Mouse (Mus musculus): Measurements from ENCODE around the gene Ddc. TPM values are rescaled to one million over a fixed set of nuclear protein-coding genes. Genes with fewer than 3 reads are reported as not detected.

Gene Ddc
- total and polyA plus RNA-seq, 2 experiments from 2014 or later: 8.6 to 13.6 TPM

DNA sequence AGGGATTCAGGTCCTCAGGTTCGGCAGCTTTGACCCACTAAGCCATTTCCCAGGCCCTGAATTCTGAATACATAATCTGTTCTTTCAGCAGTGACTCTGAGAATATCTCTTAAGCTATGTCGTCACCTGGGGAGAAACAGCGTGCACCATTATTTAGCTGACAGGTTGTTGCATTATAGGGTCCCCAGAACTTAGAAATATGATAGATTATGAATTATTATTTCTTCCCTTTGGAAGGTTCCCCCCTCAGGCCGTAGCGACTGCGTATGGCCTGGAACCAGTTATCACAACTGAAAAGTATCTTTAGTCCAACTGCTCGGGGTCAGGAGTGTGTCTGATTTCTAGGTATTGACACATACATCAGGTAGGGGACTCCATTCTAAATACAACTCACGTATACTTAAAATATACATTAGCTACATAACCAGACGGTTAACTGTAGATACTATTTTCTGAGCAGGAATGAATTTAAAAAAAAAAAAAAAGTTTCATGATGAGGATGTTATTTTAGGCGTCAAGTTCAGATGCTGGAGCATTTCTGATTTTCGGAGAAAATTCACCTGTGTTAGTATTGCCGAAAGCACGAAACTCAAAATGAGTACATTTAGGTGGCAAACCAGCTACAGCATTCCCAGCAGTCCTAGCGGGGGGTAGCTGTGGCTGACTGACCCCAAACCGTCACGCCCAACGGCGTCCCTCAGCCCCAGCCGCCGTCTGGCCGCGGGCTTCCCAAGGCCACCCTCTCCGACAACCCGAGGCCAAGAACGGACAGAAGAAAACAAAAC is 89.7 kb downstream of the Ddc start:
- peak overlapping the region; percentile 92 for H3K4me2 ChIP-seq (ENCODE audit: low read depth)
- ATAC-seq: peak; percentile 53

DNA sequence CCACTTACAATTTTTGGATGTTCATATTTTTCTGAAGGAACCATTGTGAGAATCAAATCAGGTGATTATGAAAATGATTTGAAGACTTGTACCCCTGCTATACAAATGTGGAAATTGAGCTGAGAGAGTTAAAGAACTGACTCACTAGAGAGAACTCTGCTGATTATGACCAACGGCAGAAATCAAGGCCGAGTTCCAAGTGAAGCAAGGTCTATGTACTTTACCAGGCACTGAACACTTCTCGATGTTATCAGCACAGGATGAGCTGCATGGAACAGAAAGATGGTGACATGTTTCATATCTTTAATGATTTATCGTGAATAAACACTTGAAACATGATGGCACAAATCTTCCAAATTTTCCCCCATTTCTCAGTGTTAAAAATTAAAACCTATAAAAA is 92.0 kb downstream of the Ddc start:
- Histone ChIP-seq H3K9ac (no peak overlapping the region), H3K27me3 (ENCODE audit: insufficient read depth, low read length) (no peaks in the 10 kb centered on the region), H3K9me3 (ENCODE audit: low read length) (no peaks in the 10 kb centered on the region), H3K4me3 (ENCODE audit: low read depth, low read length) (no peak overlapping the region), H3K4me1 (ENCODE audit: insufficient read depth) (no peaks in the 10 kb centered on the region), H3K4me2 (ENCODE audit: low read depth) (no peak overlapping the region), H3K36me3 (ENCODE audit: insufficient read depth) (peaks cover 11% of the 10 kb centered on the region), H3K27ac (ENCODE audit: low read depth, low read length) (no peak overlapping the region)
- DNase-seq (no peak), ATAC-seq (no peak)
- WGBS: 93% methylated on average over 4 of the region's 4 CpGs
- TF ChIP-seq CTCF (IDR thresholded peaks at IDR 0.05; ENCODE audit: low read depth): no peak

More for the DNA sequence above, 89.7 kb downstream of the Ddc start:
- Histone ChIP-seq H3K27me3 (ENCODE audit: insufficient read depth, low read length) (no peaks in the 10 kb centered on the region), H3K27ac (ENCODE audit: low read depth, low read length) (no peak overlapping the region), H3K4me1 (ENCODE audit: insufficient read depth) (no peaks in the 10 kb centered on the region), H3K9me3 (ENCODE audit: low read length) (no peaks in the 10 kb centered on the region), H3K9ac (peak overlapping the region; percentile 92), H3K4me3 (ENCODE audit: low read depth, low read length) (peak overlapping the region; percentile 67), H3K36me3 (ENCODE audit: insufficient read depth) (no peaks in the 10 kb centered on the region)
- no peak for DNase-seq
- no peak for TF ChIP-seq CTCF (IDR thresholded peaks at IDR 0.05; ENCODE audit: low read depth)
- 9% methylated on average over 25 of the region's 25 CpGs for WGBS

DNA sequence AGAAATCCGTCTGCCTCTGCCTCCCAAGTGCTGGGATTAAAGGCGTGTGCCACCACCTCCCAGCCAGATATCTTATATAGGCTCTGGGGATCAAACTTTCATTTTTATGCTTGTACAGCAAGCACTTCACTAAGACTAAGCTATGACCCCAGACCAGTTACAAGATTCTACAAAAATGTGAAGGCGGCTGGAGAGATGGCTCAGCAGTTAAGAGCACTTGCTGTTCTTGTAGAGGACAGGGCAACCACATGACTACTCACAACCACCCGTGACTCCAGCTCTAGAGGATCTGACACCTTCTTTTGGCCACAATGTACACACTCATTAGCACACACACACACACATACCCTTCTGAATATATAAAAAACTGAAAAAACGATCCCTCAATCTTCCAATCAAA is 93.5 kb downstream of the Ddc start:
- Histone ChIP-seq H3K9ac (no peak overlapping the region), H3K4me2 (ENCODE audit: low read depth) (no peak overlapping the region), H3K4me3 (ENCODE audit: low read depth, low read length) (no peak overlapping the region), H3K4me1 (ENCODE audit: insufficient read depth) (no peaks in the 10 kb centered on the region), H3K27ac (ENCODE audit: low read depth, low read length) (no peak overlapping the region), H3K27me3 (ENCODE audit: insufficient read depth, low read length) (no peaks in the 10 kb centered on the region), H3K36me3 (ENCODE audit: insufficient read depth) (peaks cover 11% of the 10 kb centered on the region), H3K9me3 (ENCODE audit: low read length) (no peaks in the 10 kb centered on the region)
- no peak for DNase-seq
- WGBS: 83% methylated on average over 5 of the region's 5 CpGs
- no peak for TF ChIP-seq CTCF (IDR thresholded peaks at IDR 0.05; ENCODE audit: low read depth)
- no peak for ATAC-seq

DNA sequence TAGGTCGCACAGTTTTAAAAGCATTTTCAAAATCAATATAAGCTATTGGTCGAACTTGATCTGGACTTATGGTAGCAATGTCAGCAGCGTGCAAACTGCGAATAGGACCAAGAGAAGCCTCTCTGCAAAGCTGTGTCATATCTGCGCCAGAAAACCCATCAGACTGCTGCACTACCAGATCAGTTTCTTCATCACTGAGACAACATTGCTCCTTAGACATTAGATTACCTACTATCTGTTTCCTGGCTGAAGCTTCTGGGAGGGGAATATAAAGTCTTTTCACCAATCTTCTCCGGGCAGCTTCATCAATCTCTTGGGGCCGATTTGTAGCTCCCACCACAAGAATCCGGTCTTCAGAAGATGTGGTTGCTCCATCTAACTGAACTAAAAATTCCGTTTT is 96.9 kb downstream of the Ddc start:
- Histone ChIP-seq H3K9ac (no peak overlapping the region), H3K9me3 (ENCODE audit: low read length) (no peaks in the 10 kb centered on the region), H3K4me3 (ENCODE audit: low read depth, low read length) (no peak overlapping the region), H3K27ac (ENCODE audit: low read depth, low read length) (no peak overlapping the region), H3K27me3 (ENCODE audit: insufficient read depth, low read length) (no peaks in the 10 kb centered on the region), H3K4me1 (ENCODE audit: insufficient read depth) (no peaks in the 10 kb centered on the region), H3K4me2 (ENCODE audit: low read depth) (no peak overlapping the region), H3K36me3 (ENCODE audit: insufficient read depth) (peaks cover 11% of the 10 kb centered on the region)
- whole genome bisulfite sequencing: 95% methylated on average over 9 of the region's 9 CpGs
- no peak for DNase-seq
- TF ChIP-seq CTCF (IDR thresholded peaks at IDR 0.05; ENCODE audit: low read depth): no peak
- no peak for ATAC-seq

- Histone ChIP-seq H3K36me3 (ENCODE audit: insufficient read depth) (peaks cover 11% of the 10 kb centered on the region), H3K4me2 (ENCODE audit: low read depth) (no peak overlapping the region), H3K4me1 (ENCODE audit: insufficient read depth) (no peaks in the 10 kb centered on the region), H3K9me3 (ENCODE audit: low read length) (no peaks in the 10 kb centered on the region), H3K4me3 (ENCODE audit: low read depth, low read length) (no peak overlapping the region), H3K9ac (no peak overlapping the region), H3K27me3 (ENCODE audit: insufficient read depth, low read length) (no peaks in the 10 kb centered on the region), H3K27ac (ENCODE audit: low read depth, low read length) (no peak overlapping the region)
- 95% methylated on average over 3 of the region's 3 CpGs for WGBS
- ATAC-seq (no peak), DNase-seq (no peak)
- no peak for TF ChIP-seq CTCF (IDR thresholded peaks at IDR 0.05; ENCODE audit: low read depth)
Observed at GRCm38 (mm10) chr11:11800304-11800703, 97.6 kb downstream of the Ddc start.

DNA sequence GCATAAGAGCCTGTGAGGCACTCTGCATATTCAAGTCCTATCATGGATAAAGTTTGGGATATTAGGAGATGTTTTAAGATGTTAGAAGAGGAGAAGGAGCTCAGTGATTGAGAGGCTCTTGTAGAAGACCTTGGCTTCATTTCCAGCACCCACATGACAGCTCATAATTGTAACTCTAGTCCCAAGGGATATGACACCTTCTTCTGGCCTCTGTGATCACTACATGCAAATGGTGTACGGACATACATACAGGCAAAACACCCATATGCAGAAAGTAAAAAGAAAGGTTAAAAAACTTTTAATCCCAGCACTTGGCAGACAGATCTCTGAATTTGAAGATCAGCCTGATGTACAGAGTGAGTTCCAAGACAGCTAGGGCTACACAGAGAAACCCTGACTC is 99.3 kb downstream of the Ddc start:
- ATAC-seq (no peak), DNase-seq (no peak)
- no peaks in the 10 kb centered on the region for H3K4me1 ChIP-seq (ENCODE audit: insufficient read depth)
- TF ChIP-seq CTCF (IDR thresholded peaks at IDR 0.05; ENCODE audit: low read depth): no peak
- peaks cover 11% of the 10 kb centered on the region for H3K36me3 ChIP-seq (ENCODE audit: insufficient read depth)
- H3K9ac ChIP-seq: no peak overlapping the region
- H3K27me3 ChIP-seq (ENCODE audit: insufficient read depth, low read length): no peaks in the 10 kb centered on the region
- no peak overlapping the region for H3K27ac ChIP-seq (ENCODE audit: low read depth, low read length)
- H3K4me2 ChIP-seq (ENCODE audit: low read depth): no peak overlapping the region
- 98% methylated on average over 1 of the region's 1 CpGs for WGBS
- H3K4me3 ChIP-seq (ENCODE audit: low read depth, low read length): no peak overlapping the region
- no peaks in the 10 kb centered on the region for H3K9me3 ChIP-seq (ENCODE audit: low read length)

DNA sequence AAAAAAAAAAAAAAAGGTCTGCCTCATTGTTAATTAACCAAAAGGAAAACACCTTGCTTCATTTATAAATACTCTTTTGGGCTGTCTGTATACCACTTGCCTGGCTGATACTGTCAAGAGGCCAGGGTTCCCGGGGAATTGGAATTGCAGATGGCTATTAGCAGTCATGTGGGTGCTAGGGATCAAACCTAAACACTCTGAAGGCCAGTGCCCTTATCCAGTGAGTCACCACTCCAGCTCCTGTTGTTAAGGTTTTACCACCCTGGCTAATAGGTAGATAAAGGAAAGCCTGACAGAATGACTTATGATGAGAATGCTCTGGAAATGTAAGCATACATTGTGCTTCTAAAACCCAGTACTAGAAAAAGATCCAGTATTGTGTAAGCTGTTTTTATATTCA is 103.3 kb downstream of the Ddc start:
- WGBS: 90% methylated on average over 1 of the region's 1 CpGs
- Histone ChIP-seq H3K36me3 (ENCODE audit: insufficient read depth) (no peaks in the 10 kb centered on the region), H3K9ac (no peak overlapping the region), H3K9me3 (ENCODE audit: low read length) (no peaks in the 10 kb centered on the region), H3K4me1 (ENCODE audit: insufficient read depth) (no peaks in the 10 kb centered on the region), H3K4me3 (ENCODE audit: low read depth, low read length) (no peak overlapping the region), H3K27ac (ENCODE audit: low read depth, low read length) (no peak overlapping the region), H3K27me3 (ENCODE audit: insufficient read depth, low read length) (no peaks in the 10 kb centered on the region), H3K4me2 (ENCODE audit: low read depth) (no peak overlapping the region)
- no peak for TF ChIP-seq CTCF (IDR thresholded peaks at IDR 0.05; ENCODE audit: low read depth)
- ATAC-seq (no peak), DNase-seq (no peak)

Data from forebrain, postnatal 0 days (tissue).